Mouse (Mus musculus): Measurements from ENCODE around the gene Ppig. TPM values are rescaled to one million over a fixed set of nuclear protein-coding genes. Genes with fewer than 3 reads are reported as not detected.
"Not testable (repeated sequence)": the region's sequence is repeated elsewhere in the genome, so short reads cannot be mapped to it uniquely, and the experiment has no call there.

The Ppig gene
- 10 to 100 TPM; 47.7 to 51.8 TPM for total RNA-seq (2021)

- intact Hi-C loops (cut with DNase I) = loop anchor here (5.0 kb wide), 1 partner anchor 165 kb away; the partner anchor contains the start of gene Mettl5
- no peak for DNase-seq
Measured at GRCm38 (mm10) chr2:69722273-69722649, at the start of gene Ppig. TSS of gene Ppig (plus strand) at chr2:69722545.

GRCm38 (mm10) chr2:69673723-69674122, 48.6 kb upstream of the Ppig start:
- DNase-seq = peak in 1 of 2 experiments; percentile 19
- intact Hi-C loops (cut with DNase I) = no loop called here

- intact Hi-C loops (cut with DNase I) = no loop called here
- DNase-seq = no peak
Measured at GRCm38 (mm10) chr2:69675266-69675665, 47.1 kb upstream of the Ppig start.

- intact Hi-C loops (cut with DNase I) = no loop called here
- DNase-seq = peak; percentile 9 to 18
Measured at GRCm38 (mm10) chr2:69676713-69677112, 45.6 kb upstream of the Ppig start.

GRCm38 (mm10) chr2:69677215-69677614, 45.1 kb upstream of the Ppig start:
- intact Hi-C loops (cut with DNase I); DNase-seq: not testable (repeated sequence)

GRCm38 (mm10) chr2:69679990-69680389, 42.4 kb upstream of the Ppig start:
- intact Hi-C loops (cut with DNase I) = loop anchor here (2.0 kb wide), 1 partner anchor 45 kb away; no protein-coding TSS in a partner anchor
- DNase-seq = no peak

- DNase-seq = no peak
Measured at GRCm38 (mm10) chr2:69681931-69682330, 40.4 kb upstream of the Ppig start.

GRCm38 (mm10) chr2:69683036-69683805, 39.1 kb upstream of the Ppig start:
- DNase-seq = no peak
- intact Hi-C loops (cut with DNase I) = no loop called here

More at GRCm38 (mm10) chr2:69681931-69682330, 40.4 kb upstream of the Ppig start:
- intact Hi-C loops (cut with DNase I) = no loop called here

- intact Hi-C loops (cut with DNase I) = no loop called here
Measured at GRCm38 (mm10) chr2:69684488-69684887, 37.9 kb upstream of the Ppig start.

GRCm38 (mm10) chr2:69690214-69690613, 32.1 kb upstream of the Ppig start:
- intact Hi-C loops (cut with DNase I) = no loop called here

More at GRCm38 (mm10) chr2:69684488-69684887, 37.9 kb upstream of the Ppig start:
- no peak for DNase-seq

GRCm38 (mm10) chr2:69690843-69691242, 31.5 kb upstream of the Ppig start:
- DNase-seq = no peak
- intact Hi-C loops (cut with DNase I) = no loop called here

More at GRCm38 (mm10) chr2:69690214-69690613, 32.1 kb upstream of the Ppig start:
- no peak for DNase-seq

- intact Hi-C loops (cut with DNase I) = no loop called here
- no peak for DNase-seq
Measured at GRCm38 (mm10) chr2:69693501-69693900, 28.8 kb upstream of the Ppig start.

- DNase-seq = no peak
- intact Hi-C loops (cut with DNase I) = no loop called here
Measured at GRCm38 (mm10) chr2:69700446-69700845, 21.9 kb upstream of the Ppig start.

GRCm38 (mm10) chr2:69712171-69712570, 10.2 kb upstream of the Ppig start:
- peak in 1 of 2 experiments; percentile 9 for DNase-seq
- intact Hi-C loops (cut with DNase I) = no loop called here

- intact Hi-C loops (cut with DNase I) = no loop called here
- peak; percentile 93 for DNase-seq
Measured at GRCm38 (mm10) chr2:69712981-69713625, 9.2 kb upstream of the Ppig start, which contains the start of gene Fastkd1. TSS of gene Fastkd1 (minus strand) at chr2:69713516.

- intact Hi-C loops (cut with DNase I) = no loop called here
- no peak for DNase-seq
Measured at GRCm38 (mm10) chr2:69713626-69714014, 8.7 kb upstream of the Ppig start.

GRCm38 (mm10) chr2:69714126-69714525, 8.2 kb upstream of the Ppig start:
- no peak for DNase-seq
- intact Hi-C loops (cut with DNase I) = no loop called here

- intact Hi-C loops (cut with DNase I) = no loop called here
- DNase-seq = no peak
Measured at GRCm38 (mm10) chr2:69716483-69716882, 5.9 kb upstream of the Ppig start.

- DNase-seq = no peak
- intact Hi-C loops (cut with DNase I) = no loop called here
Measured at GRCm38 (mm10) chr2:69719121-69719520, 3.2 kb upstream of the Ppig start.

- peak; percentile 94 to 97 for DNase-seq
- intact Hi-C loops (cut with DNase I) = loop anchor here (5.0 kb wide), 1 partner anchor 164 kb away; the partner anchor contains the start of gene Mettl5
Measured at GRCm38 (mm10) chr2:69722650-69723518, 539 bp downstream of the Ppig start.

GRCm38 (mm10) chr2:69723519-69723825, 1.1 kb downstream of the Ppig start:
- intact Hi-C loops (cut with DNase I) = loop anchor here (5.0 kb wide), 1 partner anchor 164 kb away; the partner anchor contains the start of gene Mettl5
- DNase-seq = no peak
